Mouse (Mus musculus) lung, postnatal 25 days (tissue): Measurements from ENCODE around the gene Emp1.

Source experiments
- DNase-seq: peaks from one replicate; pipeline ENCODE4 v3.0.0; 2022; ENCODE audit warnings: low spot score

The Emp1 gene

GRCm38 (mm10) chr6:135362459-135363159, at the start of gene Emp1:
Emp1 (plus strand) TSS chr6:135362545.
- DNase-seq = peak; percentile 88

- DNase-seq = no peak
These were observed 48.4 kb upstream of the Emp1 start for GRCm38 (mm10) chr6:135313981-135314380.

GRCm38 (mm10) chr6:135316141-135316540, 46.2 kb upstream of the Emp1 start:
- DNase-seq = no peak

- no peak for DNase-seq
These were observed 42.9 kb upstream of the Emp1 start for GRCm38 (mm10) chr6:135319431-135319933.

GRCm38 (mm10) chr6:135322749-135323148, 39.6 kb upstream of the Emp1 start:
- peak; percentile 44 for DNase-seq

GRCm38 (mm10) chr6:135323311-135323982, 38.9 kb upstream of the Emp1 start:
- peak; percentile 88 for DNase-seq

GRCm38 (mm10) chr6:135324111-135324510, 38.2 kb upstream of the Emp1 start:
- DNase-seq = no peak

GRCm38 (mm10) chr6:135324686-135325300, 37.6 kb upstream of the Emp1 start:
- DNase-seq = peak; percentile 41

- DNase-seq = no peak
These were observed 35.5 kb upstream of the Emp1 start for GRCm38 (mm10) chr6:135326847-135327246.

GRCm38 (mm10) chr6:135331916-135332315, 30.4 kb upstream of the Emp1 start:
- no peak for DNase-seq

- DNase-seq = peak; percentile 12
These were observed 29.5 kb upstream of the Emp1 start for GRCm38 (mm10) chr6:135332737-135333281.

- peak; percentile 43 for DNase-seq
These were observed 28.2 kb upstream of the Emp1 start for GRCm38 (mm10) chr6:135333994-135334651.

GRCm38 (mm10) chr6:135336376-135336775, 26.0 kb upstream of the Emp1 start:
- DNase-seq = no peak

- DNase-seq = no peak
These were observed 21.8 kb upstream of the Emp1 start for GRCm38 (mm10) chr6:135340355-135341075.

- DNase-seq = no peak
These were observed 21.3 kb upstream of the Emp1 start for GRCm38 (mm10) chr6:135341076-135341378.

- DNase-seq = no peak
These were observed 10.6 kb upstream of the Emp1 start for GRCm38 (mm10) chr6:135351638-135352302.

- DNase-seq = no peak
These were observed 9.8 kb upstream of the Emp1 start for GRCm38 (mm10) chr6:135352537-135352936.

GRCm38 (mm10) chr6:135354953-135355352, 7.4 kb upstream of the Emp1 start:
- DNase-seq = no peak

GRCm38 (mm10) chr6:135360331-135360730, 2.0 kb upstream of the Emp1 start:
- DNase-seq = no peak

- DNase-seq = no peak
These were observed 267 bp upstream of the Emp1 start for GRCm38 (mm10) chr6:135362098-135362458.
